Mouse (Mus musculus) bone marrow, adult 2 months (tissue): ENCODE results near the gene Alpl.
A peak's percentile ranks its signal among the peaks of the same experiment; 100 is the strongest.

Experiments used
- CTCF ChIP-seq: fragments of 200-500 bp; IDR thresholded peaks from 2 replicates; pipeline ENCODE4 v1.5.1; 2011; ENCODE audit warnings: low read length, control low read depth; ENCODE audit not compliant: control insufficient read depth, insufficient read depth
- POLR2A ChIP-seq: fragments of 200-500 bp; IDR thresholded peaks from 2 replicates; pipeline ENCODE4 v1.6.1; 2011; ENCODE audit warnings: low read depth, mild to moderate bottlenecking, control low read depth, low read length, borderline replicate concordance; ENCODE audit not compliant: control insufficient read depth

DNA sequence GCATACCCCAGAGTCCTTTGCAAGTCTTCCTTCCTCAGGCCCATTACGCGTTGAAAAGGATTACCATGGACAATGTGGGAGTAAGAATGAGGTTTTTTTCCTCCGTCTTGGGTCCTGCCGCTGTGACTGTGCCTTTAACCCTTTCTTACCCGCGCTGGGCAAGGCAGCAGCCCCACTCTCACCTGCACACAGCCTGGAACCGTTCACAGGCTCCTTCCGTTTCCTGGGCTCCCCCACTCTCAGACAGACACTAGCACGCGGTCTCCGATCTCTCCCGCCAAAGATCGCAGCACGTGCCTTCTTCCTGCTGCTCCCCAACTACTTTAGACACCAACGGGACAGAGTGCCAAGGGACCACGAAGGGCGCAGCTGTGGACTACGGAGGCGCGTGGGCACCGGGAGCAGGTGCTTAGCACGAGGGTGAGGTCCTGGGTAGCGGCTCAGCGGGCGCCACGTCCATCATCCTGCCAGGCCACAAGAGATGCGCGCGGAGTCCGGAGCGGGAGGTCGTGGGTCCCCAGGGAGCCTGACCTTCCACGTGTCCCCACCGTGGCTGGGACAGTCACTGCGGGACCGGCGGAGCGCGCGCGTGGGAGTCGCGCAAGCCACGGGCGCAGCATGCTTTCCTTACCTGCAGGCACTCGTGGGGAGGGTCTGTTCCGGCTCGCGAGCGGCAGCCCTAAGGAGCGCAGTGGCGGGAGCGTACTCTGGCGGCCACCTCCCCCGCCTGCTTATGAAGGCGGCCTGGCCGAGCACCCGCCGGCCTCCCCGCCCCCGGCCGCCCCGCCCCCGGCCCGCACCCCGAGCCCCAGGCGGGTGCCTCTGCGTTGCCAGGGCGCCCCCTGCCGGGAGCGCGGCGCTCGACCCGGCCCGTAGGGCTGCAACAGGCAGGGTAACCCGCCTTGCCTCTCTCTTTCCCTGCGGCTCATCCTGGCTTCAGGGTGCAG is at the start of gene Alpl:
- TF ChIP-seq CTCF (peak; percentile 52), POLR2A (no peak)
